Mouse (Mus musculus): ENCODE results near the gene Clip3.

GRCm38 (mm10) chr7:30288046-30288445 is 3.5 kb upstream of the Clip3 start:
- TF ChIP-seq EP300 (IDR thresholded peaks at IDR 0.05; ENCODE audit: low read depth) (no peak), CTCF (IDR thresholded peaks at IDR 0.05; ENCODE audit: low read depth) (no peak)
